Mouse (Mus musculus) liver, embryonic 11.5 days (tissue): ENCODE results near the gene Phox2b. TPM values are rescaled to one million over a fixed set of nuclear protein-coding genes. Genes with fewer than 3 reads are reported as not detected.

Experiments used
- ATAC-seq: fragments of 200-750 bp; cut with Nextera tagmentation; replicated peaks from 2 replicates; pipeline ENCODE4 v1.8.0; 2017; ENCODE audit warnings: moderate number of reproducible peaks, mild to moderate bottlenecking, moderate TSS enrichment, moderate library complexity; ENCODE audit not compliant: low FRiP score
- DNase-seq: peaks from one replicate; pipeline ENCODE4 v3.0.0-alpha.2; 2017; ENCODE audit warnings: low spot score
- H3K27ac ChIP-seq: fragments of 300-500 bp; sonication (generic); 2 replicates; pipeline ENCODE4 v1.5.1; 2014; ENCODE audit warnings: mild to moderate bottlenecking, low read depth, low read length, control low read depth
- H3K27me3 ChIP-seq: fragments of 300-500 bp; sonication (generic); replicated peaks from 2 replicates; pipeline ENCODE4 v1.6.1; 2014; ENCODE audit warnings: low read length, mixed read lengths; ENCODE audit not compliant: control insufficient read depth, insufficient read depth
- H3K36me3 ChIP-seq: fragments of 300-500 bp; sonication (generic); 2 replicates; pipeline ENCODE4 v1.6.1; 2014; ENCODE audit warnings: mild to moderate bottlenecking, low read length, moderate library complexity, mixed read lengths; ENCODE audit not compliant: control insufficient read depth, insufficient read depth
- H3K4me1 ChIP-seq: fragments of 300-500 bp; sonication (generic); replicated peaks from 2 replicates; pipeline ENCODE4 v1.6.1; 2014; ENCODE audit warnings: low read length, mixed read lengths; ENCODE audit not compliant: control insufficient read depth, insufficient read depth
- H3K4me2 ChIP-seq: fragments of 300-500 bp; sonication (generic); 2 replicates; pipeline ENCODE4 v1.6.1; 2014; ENCODE audit warnings: mild to moderate bottlenecking, control low read depth, moderate library complexity
- H3K4me3 ChIP-seq: fragments of 300-500 bp; sonication (generic); 2 replicates; pipeline ENCODE4 v1.5.1; 2014; ENCODE audit warnings: low read depth, low read length, control low read depth
- H3K9ac ChIP-seq: fragments of 300-500 bp; sonication (generic); 2 replicates; pipeline ENCODE4 v1.6.1; 2014; ENCODE audit warnings: low read depth, low read length, control low read depth
- H3K9me3 ChIP-seq: fragments of 300-500 bp; sonication (generic); 2 replicates; pipeline ENCODE4 v1.6.1; 2016; ENCODE audit warnings: low read length, inconsistent platforms, mixed read lengths; ENCODE audit not compliant: control insufficient read depth
- WGBS: fragments of 180-500 bp; shearing (Covaris S2); extraction: QIAGEN DNeasy Blood & Tissue Kit; methylation state at CpG from one replicate; pipeline ENCODE4 v1.1.7; 2014; 5-methylcytosine and 5-hydroxymethylcytosine counted together
- microRNA-seq: library from miRNA; unstranded; fragments of <30 nt; microRNA quantifications from one replicate; pipeline ENCODE4, GENCODE M21; 2017; ENCODE audit warnings: borderline number of aligned reads
- polyA plus RNA-seq: library from polyadenylated mRNA; unstranded; fragments of >200 nt; fragmentation: Nextera tagmentation; extraction: Ambion mirVana; gene quantifications from 2 replicates; pipeline ENCODE4 v1.2.1, GENCODE M21; 2014

Phox2b gene
- polyA plus RNA-seq, 1 experiment from 2014 or later = 0.70 TPM

DNA sequence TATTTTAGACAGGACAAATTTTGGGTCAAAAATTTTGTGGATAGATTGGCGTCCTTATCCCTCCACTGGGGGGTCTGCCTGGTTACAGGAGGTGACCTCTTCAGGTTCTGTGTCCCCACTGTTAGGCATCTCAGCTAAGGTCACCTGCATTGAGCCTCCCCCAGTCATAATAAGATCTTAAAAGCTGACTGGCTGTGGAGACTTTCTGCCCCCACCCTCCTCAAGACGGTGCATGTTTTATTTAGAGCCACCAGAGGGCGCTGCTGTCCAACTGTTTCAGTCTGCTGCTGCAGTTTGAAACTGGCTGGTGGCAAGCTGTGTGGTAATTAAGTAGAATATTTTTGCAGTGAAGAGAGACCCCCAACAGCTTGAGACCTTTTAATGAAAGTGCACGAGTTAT, 51.1 kb downstream of the Phox2b start:
- Histone ChIP-seq H3K9ac (no peak overlapping the region), H3K4me1 (no peaks in the 10 kb centered on the region), H3K36me3 (no peaks in the 10 kb centered on the region), H3K4me3 (no peak overlapping the region), H3K27me3 (no peaks in the 10 kb centered on the region), H3K4me2 (no peak overlapping the region), H3K27ac (no peak overlapping the region), H3K9me3 (no peaks in the 10 kb centered on the region)
- DNase-seq = no peak
- ATAC-seq = no peak
- 15% methylated on average over 4 of the region's 4 CpGs for WGBS

Small RNAs within 50 kb of the gene (microRNA-seq; reads per million reads assigned to microRNA genes)
- gene Gm23841 = not detected

Other genes with a start within 250 kb of the Phox2b start
- 122 and 138 TPM in 2 replicates for gene Tmem33, start 161.3 kb upstream of the Phox2b start, polyA plus RNA-seq
- 98.6 and 104 TPM in 2 replicates for gene Slc30a9, start 207.7 kb upstream of the Phox2b start, polyA plus RNA-seq